Mouse (Mus musculus) heart, embryonic 16.5 days (tissue): ENCODE data around the gene Slc25a12. TPM values are rescaled to one million over a fixed set of nuclear protein-coding genes. Genes with fewer than 3 reads are reported as not detected.

Source experiments
- polyA plus RNA-seq: library from polyadenylated mRNA; unstranded; fragments of >200 nt; fragmentation: Nextera tagmentation; extraction: Ambion mirVana; gene quantifications from 2 replicates; pipeline ENCODE4 v1.2.1, GENCODE M21; 2015

The Slc25a12 gene
- polyA plus RNA-seq, 1 experiment from 2014 or later, result 126 TPM

Other genes starting within 250 kb of the Slc25a12 start
- gene Cybrd1, start 249.8 kb downstream of the Slc25a12 start, polyA plus RNA-seq, result 1.4 and 1.5 TPM in 2 replicates
- 55.6 and 64.1 TPM in 2 replicates for gene Dync1i2, start 156.0 kb downstream of the Slc25a12 start, polyA plus RNA-seq
- 106 and 121 TPM in 2 replicates for gene Hat1, start 21.2 kb upstream of the Slc25a12 start, polyA plus RNA-seq
- gene Metap1d, start 85.5 kb upstream of the Slc25a12 start, polyA plus RNA-seq, result 45.7 and 46.5 TPM in 2 replicates
- gene Dlx1, start 160.4 kb upstream of the Slc25a12 start, polyA plus RNA-seq, result 0.15 and 0.29 TPM in 2 replicates
- 0.11 TPM in 1 of 2 replicates, not detected in the other for gene Dlx2, start 179.0 kb upstream of the Slc25a12 start, polyA plus RNA-seq